Mouse (Mus musculus) CH12.LX (cell line): Measurements from ENCODE around the gene Slc44a3. TPM values are rescaled to one million over a fixed set of nuclear protein-coding genes. Genes with fewer than 3 reads are reported as not detected.

ENCODE experiments used
- DNase-seq: peaks from one replicate; pipeline ENCODE4 v3.0.0-alpha.2; 2013; ENCODE audit errors: extremely low read depth
- H3K27ac ChIP-seq: 2 replicates; pipeline ENCODE4 v1.5.1; 2012; ENCODE audit warnings: low read depth, mild to moderate bottlenecking, control low read depth, moderate library complexity; ENCODE audit not compliant: insufficient read depth
- H3K27me3 ChIP-seq: replicated peaks from 2 replicates; pipeline ENCODE3; 2012; ENCODE audit warnings: inconsistent platforms
- H3K36me3 ChIP-seq, 2 experiments: replicated peaks in 1 of 2; 2 replicates each; pipeline versions ENCODE3 to v1.6.1; 2012; ENCODE audit warnings: inconsistent platforms in 1 of 2, low read length in 1 of 2, mild to moderate bottlenecking in 1 of 2, mixed read lengths in 1 of 2, moderate library complexity in 1 of 2; ENCODE audit not compliant: control insufficient read depth in 1 of 2, insufficient read depth in 1 of 2
- H3K4me1 ChIP-seq, 2 experiments: 2 replicates each; pipeline ENCODE4 v1.6.1; 2012; ENCODE audit warnings: inconsistent platforms in 1 of 2, moderate library complexity in 1 of 2; ENCODE audit not compliant: insufficient read depth in 2 of 2, control insufficient read depth in 1 of 2
- H3K4me2 ChIP-seq: 2 replicates; pipeline ENCODE4 v1.6.1; 2012; ENCODE audit warnings: low read depth, mild to moderate bottlenecking, control low read depth; ENCODE audit not compliant: poor library complexity, insufficient read depth, severe bottlenecking
- H3K4me3 ChIP-seq, 3 experiments: fragments of 150-350 bp in 1 of 3; sonication (generic) in 1 of 3; replicated peaks in 1 of 3; 2 replicates each; pipeline versions ENCODE3 to v1.5.1; 2011 to 2012; ENCODE audit warnings: low read depth in 2 of 3, low read length in 2 of 3, mild to moderate bottlenecking in 2 of 3, moderate library complexity in 2 of 3, control low read depth in 1 of 3, improper control_type of control experiment in 1 of 3, inconsistent platforms in 1 of 3, mixed read lengths in 1 of 3; ENCODE audit not compliant: poor library complexity in 1 of 3
- H3K79me2 ChIP-seq: replicated peaks from 2 replicates; pipeline ENCODE4 v1.6.1; 2012; ENCODE audit warnings: mild to moderate bottlenecking, moderate library complexity; ENCODE audit not compliant: control insufficient read depth, poor library complexity, insufficient read depth, severe bottlenecking; ENCODE audit errors: extremely low read depth
- H3K9ac ChIP-seq: 2 replicates; pipeline ENCODE4 v1.6.1; 2012; ENCODE audit warnings: low read depth, mild to moderate bottlenecking, control low read depth, moderate library complexity; ENCODE audit not compliant: insufficient read depth
- H3K9me3 ChIP-seq: replicated peaks from 2 replicates; pipeline ENCODE3; 2012; ENCODE audit warnings: low read length, inconsistent platforms, mixed read lengths
- BHLHE40 ChIP-seq: IDR thresholded peaks from 2 replicates; pipeline ENCODE4 v1.6.1; 2011; ENCODE audit warnings: mild to moderate bottlenecking, low read depth, low read length, improper control_type of control experiment
- E2F4 ChIP-seq: IDR thresholded peaks from 2 replicates; pipeline ENCODE4 v1.6.1; 2011; ENCODE audit warnings: low read depth, low read length, improper control_type of control experiment; ENCODE audit not compliant: insufficient replicate concordance
- ELF1 ChIP-seq: IDR thresholded peaks from 2 replicates; pipeline ENCODE4 v1.6.1; 2014; ENCODE audit warnings: low read depth, mild to moderate bottlenecking, inconsistent platforms, low read length, improper control_type of control experiment
- EP300 ChIP-seq: IDR thresholded peaks from 2 replicates; pipeline ENCODE4 v1.6.1; 2011; ENCODE audit warnings: low read length, improper control_type of control experiment
- IRF4 ChIP-seq: IDR thresholded peaks from 2 replicates; pipeline ENCODE4 v1.6.1; 2014; ENCODE audit warnings: low read depth, mild to moderate bottlenecking, inconsistent platforms, low read length, improper control_type of control experiment
- JUN ChIP-seq: IDR thresholded peaks from 2 replicates; pipeline ENCODE4 v1.6.1; 2011; ENCODE audit warnings: low read depth, mild to moderate bottlenecking, low read length, improper control_type of control experiment, moderate library complexity; ENCODE audit not compliant: insufficient read depth
- KAT2A ChIP-seq: IDR thresholded peaks from 2 replicates; pipeline ENCODE4 v1.6.1; 2012; ENCODE audit warnings: low read length, improper control_type of control experiment, inconsistent platforms; ENCODE audit not compliant: insufficient replicate concordance
- NELFE ChIP-seq: IDR thresholded peaks from 2 replicates; pipeline ENCODE4 v1.6.1; 2011; ENCODE audit warnings: low read depth, low read length, improper control_type of control experiment
- PAX5 ChIP-seq: IDR thresholded peaks from 2 replicates; pipeline ENCODE4 v1.6.1; 2012; ENCODE audit warnings: low read length, inconsistent platforms, mixed read lengths
- TBP ChIP-seq: conservative IDR thresholded peaks from 2 replicates; pipeline ENCODE4 v1.6.1; 2011; ENCODE audit warnings: low read depth, low read length, improper control_type of control experiment
- TCF12 ChIP-seq: IDR thresholded peaks from 2 replicates; pipeline ENCODE4 v1.6.1; 2014; ENCODE audit warnings: low read depth, mild to moderate bottlenecking, inconsistent platforms, low read length, improper control_type of control experiment
- UBTF ChIP-seq: IDR thresholded peaks from 2 replicates; pipeline ENCODE4 v1.6.1; 2012; ENCODE audit warnings: low read depth, mild to moderate bottlenecking, inconsistent platforms, low read length, improper control_type of control experiment, moderate library complexity
- USF1 ChIP-seq: IDR thresholded peaks from 2 replicates; pipeline ENCODE4 v1.6.1; 2014; ENCODE audit warnings: low read depth, mild to moderate bottlenecking, inconsistent platforms, low read length, improper control_type of control experiment
- USF2 ChIP-seq: conservative IDR thresholded peaks from 2 replicates; pipeline ENCODE4 v1.6.1; 2011; ENCODE audit warnings: low read depth, low read length, improper control_type of control experiment
- ZC3H11A ChIP-seq: IDR thresholded peaks from 2 replicates; pipeline ENCODE4 v1.6.1; 2012; ENCODE audit warnings: low read depth, mild to moderate bottlenecking, inconsistent platforms, low read length, improper control_type of control experiment
- dilution Hi-C: fragments of 300-500 bp; cut with MboI; formaldehyde crosslinking; loops from 2 replicates; pipeline ENCODE4 v1.14.3; 2020; ENCODE audit warnings: low sequenced_read_pairs; ENCODE audit not compliant: extremely low pct_unique_long_range_greater_than_20kb, extremely low pct_ligation_motif_present
- in situ Hi-C: fragments of 300-500 bp; cut with MboI; formaldehyde crosslinking; loops from 3 replicates; pipeline ENCODE4 v1.14.3; 2019; ENCODE audit warnings: low sequenced_read_pairs, low pct_ligation_motif_present, low pct_unique_long_range_greater_than_20kb, mixed read lengths
- polyA plus RNA-seq: library from polyadenylated mRNA; unstranded; fragments of >175 nt; gene quantifications from 2 replicates; pipeline ENCODE4 v1.2.1, GENCODE M21; 2012; ENCODE audit warnings: low read depth; ENCODE audit not compliant: insufficient read length
- total RNA-seq, 2 experiments: library from RNA; depleted of rRNA; stranded (reverse); fragments of 300-350 nt in 1 of 2; fragments of >200 nt in 1 of 2; gene quantifications; 2 replicates each; pipeline ENCODE4 v1.2.3; 2012 to 2014

Gene Slc44a3
- total and polyA plus RNA-seq, 3 experiments = not detected

DNA sequence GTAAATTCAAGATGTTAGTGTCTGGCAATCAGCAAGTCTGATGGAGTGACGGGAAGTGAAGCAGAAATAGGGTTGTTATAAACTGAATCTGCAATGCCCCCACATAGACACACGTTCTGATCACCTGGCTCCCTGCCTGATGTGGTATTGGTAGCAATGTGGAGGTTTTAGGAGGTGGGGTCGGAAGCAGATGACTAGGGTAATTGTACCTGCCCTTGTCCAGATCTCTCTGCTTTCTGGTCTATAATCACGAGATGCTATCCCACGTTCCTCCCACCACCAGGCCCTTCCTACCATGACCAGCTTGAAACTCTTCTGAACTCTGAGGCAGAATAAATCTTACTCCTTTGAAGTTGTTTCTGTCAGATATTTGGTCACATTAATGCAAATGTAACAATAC is 45.4 kb upstream of the Slc44a3 start:
- peaks cover 2 to 20% of the 10 kb centered on the region in 2 experiments; a peak in 3 of 4 replicates for H3K4me1 ChIP-seq
- in situ Hi-C loops = no loop called here
- H3K79me2 ChIP-seq = no peaks in the 10 kb centered on the region
- H3K36me3 ChIP-seq = no peaks in the 10 kb centered on the region
- H3K27me3 ChIP-seq = no peaks in the 10 kb centered on the region
- no peak overlapping the region for H3K4me3 ChIP-seq
- no peak overlapping the region for H3K4me2 ChIP-seq
- no peak overlapping the region for H3K27ac ChIP-seq
- peaks cover under 1% of the 10 kb centered on the region for H3K9me3 ChIP-seq
- no peak for DNase-seq
- H3K9ac ChIP-seq = no peak overlapping the region
- dilution Hi-C loops = no loop called here
- TF ChIP-seq KAT2A (no peak), USF2 (no peak), EP300 (no peak), JUN (no peak), NELFE (no peak), E2F4 (no peak), TCF12 (no peak), UBTF (no peak), TBP (no peak), ZC3H11A (no peak), ELF1 (no peak)

DNA sequence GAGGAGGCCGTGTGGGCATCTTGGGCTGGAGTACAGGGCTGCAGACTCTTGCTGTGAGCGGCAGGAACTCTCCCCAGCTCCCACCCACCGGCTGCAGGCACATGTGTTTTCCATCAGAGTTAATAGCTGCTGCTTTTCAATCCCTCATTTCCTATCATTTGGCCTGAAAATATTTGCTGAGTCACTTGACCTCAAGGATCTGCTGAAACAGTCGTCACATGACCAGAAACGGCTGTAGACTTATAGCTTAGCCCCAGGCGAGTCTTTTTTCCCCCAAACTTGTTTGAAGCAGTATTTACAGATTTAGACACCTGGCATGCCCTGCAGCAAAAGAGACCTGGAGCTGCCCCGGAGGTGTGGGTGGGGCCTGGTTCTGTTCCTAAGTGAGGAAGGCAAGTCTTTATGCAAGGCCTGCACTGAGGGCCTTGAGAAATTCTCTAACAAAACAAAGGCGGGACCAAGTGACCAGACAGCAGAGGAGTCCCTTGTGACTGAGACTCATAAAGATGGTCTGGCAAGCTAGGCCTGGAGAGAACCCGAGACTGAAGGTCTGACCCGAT is 44.9 kb upstream of the Slc44a3 start:
- Histone ChIP-seq H3K27ac (no peak overlapping the region), H3K4me2 (no peak overlapping the region), H3K4me3 (no peak overlapping the region), H3K79me2 (no peaks in the 10 kb centered on the region), H3K27me3 (no peaks in the 10 kb centered on the region), H3K9ac (no peak overlapping the region), H3K4me1 (peaks cover 2 to 24% of the 10 kb centered on the region in 2 experiments; a peak in 3 of 4 replicates), H3K36me3 (no peaks in the 10 kb centered on the region), H3K9me3 (peaks cover 5% of the 10 kb centered on the region)
- TF ChIP-seq IRF4 = no peak
- no peak for TF ChIP-seq BHLHE40
- peak; percentile 12; the same call in 1 of the 2 replicates for TF ChIP-seq USF1
- 0 out of 2 replicates have a peak, but pooled peaks have one; percentile 14 for TF ChIP-seq USF2
- TF ChIP-seq PAX5 = no peak
- DNase-seq = no peak
- dilution Hi-C loops (no loop called here), in situ Hi-C loops (no loop called here)
